In genomic region chr4:123409752-123410151, GRCm38 (mm10) we compare ENCODE assay signal across 9 mouse cellular contexts.
DNase-seq lines count a peak whose midpoint lies in the region; ATAC-seq and TF ChIP-seq lines count a peak whose summit lies in the region.
"Had no signal": no experiment of that assay in that cellular context is flagged by ENCODE, and none has a peak within 500 bp of the region (broad histone marks: within the 10 kb centered on the region; RNA-seq: fewer than 3 reads in every experiment).

No protein-coding gene starts in this region.

- peaks cover 65% of the 10 kb centered on the region for H3K79me2 ChIP-seq in myocyte (ENCODE audit: control insufficient read depth, insufficient read depth)

- ATAC-seq in hindbrain, embryonic 15.5 days (ENCODE audit: low FRiP score, low read depth), result no peak
- no peak for ATAC-seq in erythroid progenitor cell, adult 5-6 weeks (replicated peaks; ENCODE audit: low FRiP score, poor library complexity, severe bottlenecking)
- ATAC-seq: activated CD4-positive, CD25-positive, alpha-beta regulatory T cell, adult 4 months had no signal

- peaks cover 28% of the 10 kb centered on the region for H3K36me3 ChIP-seq in heart, embryonic 10.5 days
- no peaks in the 10 kb centered on the region for H3K36me3 ChIP-seq in hindbrain, embryonic 15.5 days
- H3K36me3 ChIP-seq in myocyte (ENCODE audit: control insufficient read depth, insufficient read depth), result peaks cover 6% of the 10 kb centered on the region

- H3K4me3 ChIP-seq in left cerebral cortex, adult 2 months, result no peak overlapping the region
- no peak overlapping the region for H3K4me3 ChIP-seq in heart, embryonic 10.5 days
- H3K4me3 ChIP-seq in hindbrain, embryonic 15.5 days, result no peak overlapping the region
- H3K4me3 ChIP-seq in myocyte, result peak overlapping the region; percentile 43

- no peak for TF ChIP-seq CTCF in left cerebral cortex, adult 2 months (IDR thresholded peaks at IDR 0.05)

- WGBS in heart, embryonic 10.5 days, result 65% methylated on average over 1 of the region's 1 CpGs
- 72% methylated on average over 1 of the region's 1 CpGs for WGBS in hindbrain, embryonic 15.5 days

- DNase-seq in left cerebral cortex, adult 2 months (ENCODE audit: extremely low spot score in 1 of 2, low spot score in 2 of 2), result no peak
- no peak for DNase-seq in left cerebral cortex, adult 11 months (ENCODE audit: low spot score)
- no peak for DNase-seq in heart, embryonic 10.5 days (ENCODE audit: low spot score)
- no peak for DNase-seq in thymus, postnatal 0 days (ENCODE audit: low spot score)
- DNase-seq in layer of hippocampus, adult 9-10 months (ENCODE audit: low spot score), result no peak

- no peak overlapping the region for H3ac ChIP-seq in myocyte (ENCODE audit: control insufficient read depth, insufficient read length)

- H3K27me3 ChIP-seq in heart, embryonic 10.5 days (ENCODE audit: insufficient read depth, poor library complexity, severe bottlenecking), result no peaks in the 10 kb centered on the region
- no peaks in the 10 kb centered on the region for H3K27me3 ChIP-seq in hindbrain, embryonic 15.5 days
- no peaks in the 10 kb centered on the region for H3K27me3 ChIP-seq in myocyte (ENCODE audit: control insufficient read depth, insufficient read depth, insufficient read length)

- peak overlapping the region; percentile 70 for H3K27ac ChIP-seq in left cerebral cortex, adult 2 months
- 0 out of 2 replicates have a peak overlapping the region, but pooled peaks have one; percentile 56 for H3K27ac ChIP-seq in heart, embryonic 10.5 days
- H3K27ac ChIP-seq in hindbrain, embryonic 15.5 days (replicated peaks), result no peak overlapping the region

- no peak for TF ChIP-seq POLR2A in myocyte (IDR thresholded peaks at IDR 0.05; ENCODE audit: insufficient read length, low read depth)

- peak overlapping the region; percentile 73; the same call in 1 of the 2 replicates for H3K4me2 ChIP-seq in hindbrain, embryonic 15.5 days
- H3K4me2 ChIP-seq in myocyte (ENCODE audit: low read depth), result peak overlapping the region; percentile 75

- no peaks in the 10 kb centered on the region for H3K9me3 ChIP-seq in heart, embryonic 10.5 days
- H3K9me3 ChIP-seq in hindbrain, embryonic 15.5 days, result no peaks in the 10 kb centered on the region

- H3K9ac ChIP-seq in hindbrain, embryonic 15.5 days, result no peak overlapping the region

- H3K4me1 ChIP-seq in heart, embryonic 10.5 days, result peaks cover 93% of the 10 kb centered on the region
- H3K4me1 ChIP-seq in hindbrain, embryonic 15.5 days (replicated peaks), result peaks cover 73% of the 10 kb centered on the region

- intact Hi-C loops in left cerebral cortex, adult 2 months (cut with DNase I), result no loop called here

TF ChIP-seq in myocyte, 11 proteins besides CTCF, POLR2A, EP300 and RAD21:
- TF ChIP-seq E2F4 (IDR thresholded peaks at IDR 0.05; ENCODE audit: insufficient read depth) (no peak), SRF (IDR thresholded peaks at IDR 0.05; ENCODE audit: control insufficient read depth, insufficient read length, low read depth) (no peak), USF1 (IDR thresholded peaks at IDR 0.05; ENCODE audit: low read depth) (no peak), REST (IDR thresholded peaks at IDR 0.05; ENCODE audit: insufficient read depth, insufficient read length) (no peak), POLR2AphosphoS2 (IDR thresholded peaks at IDR 0.05; ENCODE audit: insufficient read length, low read depth) (no peak), MYOD1 (IDR thresholded peaks at IDR 0.05; ENCODE audit: control insufficient read depth in 1 of 3, insufficient read length in 2 of 3, low read depth in 2 of 3) (no peak)
